Mouse (Mus musculus) G1E (cell line): ENCODE results near the gene Fuz.

Experiments
- CTCF ChIP-seq: IDR thresholded peaks from 2 replicates; pipeline ENCODE4 v1.5.1; 2012; ENCODE audit warnings: low read depth, low read length, inconsistent platforms, mixed read lengths
- GATA2 ChIP-seq: IDR thresholded peaks from 2 replicates; pipeline ENCODE4 v1.6.1; 2012; ENCODE audit warnings: low read depth, low read length, inconsistent platforms, borderline replicate concordance
- POLR2AphosphoS5 ChIP-seq: IDR thresholded peaks from 2 replicates; pipeline ENCODE4 v1.6.1; 2012; ENCODE audit warnings: low read depth, low read length, inconsistent platforms; ENCODE audit not compliant: insufficient replicate concordance

DNA sequence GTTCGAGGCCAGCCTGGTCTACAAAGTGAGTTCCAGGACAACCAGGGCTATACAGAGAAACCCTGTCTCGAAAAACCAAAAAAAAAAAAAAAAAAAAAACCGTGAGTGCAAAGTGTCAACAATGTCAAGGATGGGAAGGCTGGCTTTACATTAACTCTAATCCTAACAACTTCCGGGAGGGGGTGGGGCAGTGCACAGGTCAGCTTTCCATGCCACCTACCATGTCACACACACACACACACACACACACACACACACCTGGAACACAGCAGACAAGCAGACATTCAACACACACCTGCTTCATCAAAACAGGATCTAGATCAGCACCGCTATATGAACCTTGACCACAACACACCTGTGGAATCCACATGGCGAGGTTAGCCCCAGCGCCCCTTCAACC, 5.7 kb upstream of the Fuz start:
- TF ChIP-seq CTCF (no peak), GATA2 (no peak), POLR2AphosphoS5 (no peak)
